Mouse (Mus musculus) B cell, adult 67 days (primary cell): Measurements from ENCODE around the gene Cln3. TPM values are rescaled to one million over a fixed set of nuclear protein-coding genes. Genes with fewer than 3 reads are reported as not detected.

ENCODE experiments used
- total RNA-seq, 2 experiments: library from RNA; stranded (reverse); gene quantifications; 4 replicates each; pipeline ENCODE4 v1.2.4; 2023

Cln3 gene
- total RNA-seq, result 10 to 100 TPM; 77.3 to 79.4 TPM

GRCm38 (mm10) chr7:126585717-126586116, at the start of gene Cln3:
TSS of gene Cln3 (minus strand) at chr7:126585817.

DNA sequence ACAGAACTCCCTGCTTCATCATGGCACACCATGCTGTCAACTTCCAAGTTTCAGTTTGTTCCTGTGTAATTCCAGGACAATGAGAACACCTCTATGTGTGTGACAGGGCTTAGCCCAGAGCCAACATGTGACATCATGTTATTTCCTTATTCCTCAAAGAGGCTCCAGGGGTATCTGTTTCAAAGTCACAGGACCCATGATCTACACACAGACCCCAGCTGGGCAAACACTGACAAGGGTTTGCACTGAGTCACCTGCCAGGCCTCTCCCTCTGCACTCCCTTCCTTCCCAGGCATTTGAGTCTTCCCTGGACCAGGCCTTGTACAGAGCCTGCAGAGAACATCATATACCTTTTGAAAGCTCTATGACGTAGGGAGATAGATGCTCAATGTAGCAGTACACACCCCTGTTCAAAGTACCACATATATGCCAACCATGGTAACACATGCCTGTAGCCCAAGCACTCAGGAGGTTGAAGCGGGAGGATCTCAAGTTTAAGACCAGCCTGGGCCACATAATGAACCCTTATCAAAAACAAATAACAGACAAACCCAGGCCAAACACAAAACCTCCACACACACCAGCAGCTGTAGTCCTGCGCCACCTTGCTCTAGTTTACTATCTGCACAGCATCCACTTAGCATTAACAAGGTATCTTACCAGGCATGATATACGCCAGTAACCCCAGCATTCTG, 45.4 kb upstream of the Cln3 start, which contains the start of gene Nupr1:
TSS of gene Nupr1 (minus strand) at position 38 of the 695 bp plus-strand sequence.

GRCm38 (mm10) chr7:126594862-126595561, 9.4 kb upstream of the Cln3 start, which contains the start of gene Il27:
TSS of gene Il27 (minus strand) at chr7:126594941.

DNA sequence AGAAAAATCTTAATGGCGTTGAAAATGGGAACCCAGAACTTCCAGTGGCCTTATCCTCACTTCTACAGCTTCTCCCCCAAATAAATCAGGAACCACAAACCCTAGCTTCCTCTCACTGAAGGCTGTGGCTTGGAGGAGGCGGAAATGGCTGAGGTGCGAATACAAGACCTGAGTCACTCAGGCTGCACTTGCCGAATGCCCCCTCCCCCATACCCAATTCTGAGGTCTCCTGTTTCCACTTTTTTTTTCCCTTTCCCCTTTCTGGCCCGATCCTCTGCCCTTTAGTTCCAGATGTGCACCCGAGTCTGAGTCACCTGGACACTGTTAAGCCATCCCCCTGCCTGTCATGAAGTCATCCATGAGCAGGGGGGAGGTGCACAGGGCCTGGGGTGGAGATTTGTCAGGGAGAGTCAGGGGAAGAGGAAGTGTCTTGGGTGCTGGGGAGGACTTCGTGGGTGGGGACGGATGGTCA, 1.1 kb downstream of the Cln3 start, which contains the start of gene Apobr:
TSS of gene Apobr (plus strand) at position 437 of the 472 bp plus-strand sequence.

GRCm38 (mm10) chr7:126566094-126566765, 19.4 kb downstream of the Cln3 start, which contains the start of gene Eif3c:
TSS of gene Eif3c (minus strand) at chr7:126566411.

Other genes starting within 250 kb of the Cln3 start
- 1 to 10 TPM; 3.2 to 7.6 TPM for gene Lat, start 216.2 kb downstream of the Cln3 start, total RNA-seq
- 10 to 100 TPM; 61.0 to 76.6 TPM for gene Spns1, start 208.4 kb downstream of the Cln3 start, total RNA-seq
- gene Nfatc2ip, start 189.1 kb downstream of the Cln3 start, total RNA-seq, result 10 to 100 TPM; 29.8 to 34.3 TPM
- 1,000 to 10,000 TPM; 1,278 to 1,310 TPM for gene Cd19, start 170.9 kb downstream of the Cln3 start, total RNA-seq
- 100 to 1,000 TPM; 137 to 166 TPM for gene Rabep2, start 157.1 kb downstream of the Cln3 start, total RNA-seq
- gene Atp2a1, start 122.7 kb downstream of the Cln3 start, total RNA-seq, result under 1 TPM; 0.26 to 0.42 TPM
- gene Sh2b1, start 110.4 kb downstream of the Cln3 start, total RNA-seq, result 10 to 100 TPM; 77.7 to 83.1 TPM
- gene Tufm, start 98.5 kb downstream of the Cln3 start, total RNA-seq, result 10 to 100 TPM; 55.4 to 55.7 TPM
- 100 to 1,000 TPM; 228 to 236 TPM for gene Atxn2l, start 82.4 kb downstream of the Cln3 start, total RNA-seq
- gene Eif3c, start 19.4 kb downstream of the Cln3 start, total RNA-seq, result 100 to 1,000 TPM; 152 to 156 TPM
- gene Apobr, start 875 bp downstream of the Cln3 start, total RNA-seq, result 1 to 10 TPM; 2.4 to 4.1 TPM
- gene Il27, start 9.1 kb upstream of the Cln3 start, total RNA-seq, result not detected
- gene Nupr1, start 45.0 kb upstream of the Cln3 start, total RNA-seq, result not detected
- 10 to 100 TPM; 71.9 to 77.9 TPM for gene Sgf29, start 63.5 kb upstream of the Cln3 start, total RNA-seq
- not detected for gene Sult1a1, start 90.6 kb upstream of the Cln3 start, total RNA-seq
- 10 to 100 TPM; 96.7 to 97.7 TPM for gene Bola2, start 109.6 kb upstream of the Cln3 start, total RNA-seq
- gene Slx1b, start 110.0 kb upstream of the Cln3 start, total RNA-seq, result 1 to 10 TPM; 6.6 to 10.0 TPM
- 1,000 to 10,000 TPM; 1,399 to 1,442 TPM for gene Coro1a, start 122.0 kb upstream of the Cln3 start, total RNA-seq
- 10 to 100 TPM; 44.4 to 44.7 TPM for gene Mapk3, start 173.8 kb upstream of the Cln3 start, total RNA-seq
- gene Gdpd3, start 180.5 kb upstream of the Cln3 start, total RNA-seq, result 1 to 10 TPM; 2.8 to 5.7 TPM
- gene Ypel3, start 191.1 kb upstream of the Cln3 start, total RNA-seq, result 100 to 1,000 TPM; 274 to 280 TPM
- gene Tbx6, start 195.7 kb upstream of the Cln3 start, total RNA-seq, result 10 to 100 TPM; 11.8 to 12.3 TPM
- 100 to 1,000 TPM; 276 to 290 TPM for gene Ppp4c, start 206.7 kb upstream of the Cln3 start, total RNA-seq
- not detected for gene Fam57b, start 211.9 kb upstream of the Cln3 start, total RNA-seq
- not detected for gene 4930451I11Rik, start 245.8 kb upstream of the Cln3 start, total RNA-seq